Mouse (Mus musculus) olfactory bulb, adult 2 months (tissue): ENCODE measurements around the gene Tmbim6. TPM values are rescaled to one million over a fixed set of nuclear protein-coding genes. Genes with fewer than 3 reads are reported as not detected.
"Not testable (repeated sequence)": the region's sequence is repeated elsewhere in the genome, so short reads cannot be mapped to it uniquely, and the experiment has no call there.

Experiments used
- H3K27ac ChIP-seq: fragments of 200-500 bp; 2 replicates; pipeline ENCODE4 v1.5.1; 2012; ENCODE audit warnings: low read depth, low read length; ENCODE audit not compliant: insufficient read depth
- H3K4me1 ChIP-seq: fragments of 200-500 bp; 2 replicates; pipeline ENCODE4 v1.6.1; 2012; ENCODE audit warnings: low read length; ENCODE audit not compliant: control insufficient read depth, insufficient read depth
- H3K4me3 ChIP-seq: fragments of 200-500 bp; 2 replicates; pipeline ENCODE4 v1.5.1; 2012; ENCODE audit warnings: mild to moderate bottlenecking, low read depth, low read length, moderate library complexity; ENCODE audit not compliant: insufficient read depth
- CTCF ChIP-seq: fragments of 200-500 bp; IDR thresholded peaks from 2 replicates; pipeline ENCODE4 v1.5.1; 2012; ENCODE audit warnings: low read depth, mild to moderate bottlenecking, low read length, moderate library complexity; ENCODE audit not compliant: insufficient read depth
- POLR2A ChIP-seq: fragments of 200-500 bp; IDR thresholded peaks from 2 replicates; pipeline ENCODE4 v1.6.1; 2012; ENCODE audit warnings: mild to moderate bottlenecking, low read depth, low read length, moderate library complexity; ENCODE audit not compliant: insufficient read depth
- WGBS: fragments of 180-500 bp; shearing (Covaris S2); methylation state at CpG from one replicate; pipeline ENCODE4 v1.1.7; 2018; 5-methylcytosine and 5-hydroxymethylcytosine counted together
- polyA plus RNA-seq: library from polyadenylated mRNA; stranded (reverse); fragments of >200 nt; gene quantifications from 2 replicates; pipeline ENCODE4 v1.2.4, GENCODE M21; 2012; ENCODE audit warnings: low replicate concordance; ENCODE audit not compliant: missing spikeins, insufficient read depth, insufficient read length

Gene Tmbim6
- polyA plus RNA-seq, 1 experiment = not detected

- no peak overlapping the region for H3K4me3 ChIP-seq
- 82% methylated on average over 8 of the region's 8 CpGs for WGBS
- H3K27ac ChIP-seq = no peak overlapping the region
- peaks cover 36% of the 10 kb centered on the region for H3K4me1 ChIP-seq
- TF ChIP-seq POLR2A = no peak
- no peak for TF ChIP-seq CTCF
Measured at GRCm38 (mm10) chr15:99438966-99439698, 46.5 kb downstream of the Tmbim6 start.

GRCm38 (mm10) chr15:99440112-99440815 is 47.6 kb downstream of the Tmbim6 start:
- WGBS = 39% methylated on average over 2 of the region's 2 CpGs
- Histone ChIP-seq H3K4me1 (peaks cover 30% of the 10 kb centered on the region), H3K27ac (peak overlapping the region; percentile 25; the same call in 1 of the 2 replicates), H3K4me3 (no peak overlapping the region)
- TF ChIP-seq POLR2A (no peak), CTCF (no peak)

DNA sequence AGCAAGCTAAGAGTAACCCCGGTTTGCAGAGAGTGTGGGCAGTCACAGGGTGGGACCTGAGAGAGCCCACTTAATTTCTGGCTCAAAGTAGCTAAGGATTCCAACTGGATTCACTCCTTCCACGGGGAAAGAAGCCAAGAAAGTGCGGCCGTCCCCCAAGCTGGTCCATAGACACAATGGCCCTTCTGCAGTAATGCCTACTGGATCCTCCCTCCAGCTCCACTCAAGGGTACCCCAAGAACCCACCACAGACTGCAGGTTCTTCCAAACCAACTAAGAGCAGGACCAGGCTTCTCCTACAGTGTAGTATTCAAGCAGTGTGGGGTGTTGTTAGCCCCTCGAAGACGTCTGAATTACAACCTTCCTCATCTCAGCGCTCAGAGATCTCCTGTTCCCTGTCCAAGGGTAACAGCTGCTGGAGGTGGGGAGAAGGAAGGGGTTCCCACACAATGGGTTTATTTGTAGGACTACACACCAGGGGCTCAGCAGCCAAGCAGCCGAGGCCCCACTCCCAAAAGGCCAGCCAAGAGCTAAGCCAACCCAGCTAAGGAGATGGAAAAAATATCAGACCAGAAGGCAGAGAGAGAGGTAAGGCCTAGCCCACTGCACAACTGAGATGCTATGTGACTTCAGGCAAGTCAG is 48.3 kb downstream of the Tmbim6 start:
- H3K4me1 ChIP-seq = peaks cover 25% of the 10 kb centered on the region
- 0 out of 2 replicates have a peak overlapping the region, but pooled peaks have one; percentile 2 for H3K27ac ChIP-seq
- no peak overlapping the region for H3K4me3 ChIP-seq
- 29% methylated on average over 8 of the region's 8 CpGs for WGBS
- TF ChIP-seq POLR2A (no peak), CTCF (no peak)

DNA sequence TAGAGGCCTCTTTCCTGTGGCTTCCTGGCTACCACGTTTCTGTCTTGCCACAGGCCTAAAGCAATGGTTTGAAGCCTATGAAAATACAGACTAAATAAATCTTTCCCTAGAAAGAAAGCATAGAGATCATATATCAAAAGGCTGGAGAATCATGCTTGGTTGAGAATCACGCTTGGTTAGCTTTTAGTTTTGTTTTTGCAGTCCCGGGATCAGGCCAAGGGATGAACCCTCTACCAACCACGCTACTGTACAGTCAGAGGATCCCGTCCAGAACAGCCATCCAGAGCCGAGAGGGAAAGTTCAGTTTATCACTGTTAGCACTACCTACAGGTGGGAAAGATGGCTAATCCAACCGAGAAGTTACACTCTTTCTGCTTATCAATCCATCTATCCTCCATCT is 49.7 kb downstream of the Tmbim6 start:
- Histone ChIP-seq H3K4me3 (no peak overlapping the region), H3K27ac (no peak overlapping the region), H3K4me1 (peaks cover 16% of the 10 kb centered on the region)
- WGBS = 89% methylated on average over 7 of the region's 7 CpGs
- TF ChIP-seq CTCF (no peak), POLR2A (no peak)

DNA sequence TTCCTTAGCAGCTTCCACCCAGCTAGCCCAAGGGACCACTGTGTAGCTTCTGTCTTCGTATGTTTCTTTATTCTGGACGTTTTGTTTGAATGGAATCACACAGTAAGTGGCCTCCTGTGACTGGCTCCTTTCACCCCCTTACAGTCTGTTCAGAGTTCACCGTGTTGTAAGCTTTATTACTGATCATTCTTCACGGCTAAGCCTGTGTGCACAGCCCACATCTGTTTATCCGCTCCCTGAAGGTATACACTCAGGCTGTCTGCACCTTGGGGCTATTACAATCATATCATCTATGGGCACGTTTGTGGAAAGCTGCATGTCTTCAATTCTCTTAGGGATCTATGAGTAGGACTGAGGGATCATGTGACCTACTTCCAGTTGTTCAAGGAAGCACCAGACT is 52.9 kb downstream of the Tmbim6 start:
- H3K4me3 ChIP-seq = no peak overlapping the region
- H3K27ac ChIP-seq = no peak overlapping the region
- TF ChIP-seq CTCF = no peak
- TF ChIP-seq POLR2A = no peak
- 52% methylated on average over 6 of the region's 6 CpGs for WGBS
- H3K4me1 ChIP-seq = peaks cover 22% of the 10 kb centered on the region

DNA sequence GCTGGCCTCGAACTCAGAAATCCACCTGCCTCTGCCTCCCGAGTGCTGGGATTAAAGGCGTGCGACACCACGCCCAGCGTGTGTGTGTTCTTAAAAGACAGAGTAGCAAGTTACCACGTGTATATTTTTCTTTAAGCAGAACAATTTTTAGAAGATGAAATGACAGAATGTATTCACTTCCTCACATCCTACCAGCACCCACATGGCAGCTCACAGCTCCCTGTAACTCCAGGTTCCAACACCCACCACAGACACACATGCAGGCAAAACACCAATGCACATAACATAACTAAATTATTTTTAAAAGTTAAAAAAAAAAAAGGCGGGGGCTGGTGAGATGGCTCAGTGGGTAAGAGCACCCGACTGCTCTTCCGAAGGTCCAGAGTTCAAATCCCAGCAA is 53.5 kb downstream of the Tmbim6 start:
- peaks cover 16% of the 10 kb centered on the region for H3K4me1 ChIP-seq
- H3K27ac ChIP-seq = not testable (repeated sequence)
- 88% methylated on average over 10 of the region's 10 CpGs for WGBS

GRCm38 (mm10) chr15:99449131-99449750 is 56.6 kb downstream of the Tmbim6 start:
- Histone ChIP-seq H3K4me3 (no peak overlapping the region), H3K4me1 (peaks cover 27% of the 10 kb centered on the region), H3K27ac (no peak overlapping the region)
- WGBS = 40% methylated on average over 9 of the region's 9 CpGs
- TF ChIP-seq POLR2A (no peak), CTCF (no peak)

More for the DNA sequence above, 53.5 kb downstream of the Tmbim6 start:
- not testable (repeated sequence) for H3K4me3 ChIP-seq

- peaks cover 29% of the 10 kb centered on the region for H3K4me1 ChIP-seq
- WGBS = 64% methylated on average over 8 of the region's 8 CpGs
- TF ChIP-seq POLR2A = no peak
- TF ChIP-seq CTCF = no peak
- H3K4me3 ChIP-seq = no peak overlapping the region
- H3K27ac ChIP-seq = no peak overlapping the region
Measured at GRCm38 (mm10) chr15:99449751-99450280, 57.1 kb downstream of the Tmbim6 start.
